Mouse (Mus musculus) stomach, postnatal 0 days (tissue): ENCODE results near the gene Plpp2.

Source experiments
- CTCF ChIP-seq: IDR thresholded peaks from 2 replicates; pipeline ENCODE4 v1.5.1; 2016; ENCODE audit warnings: antibody characterized with exemption, low read depth, mild to moderate bottlenecking, moderate library complexity
- EP300 ChIP-seq: optimal IDR thresholded peaks from 2 replicates; pipeline ENCODE3; 2016; ENCODE audit warnings: antibody characterized with exemption

DNA sequence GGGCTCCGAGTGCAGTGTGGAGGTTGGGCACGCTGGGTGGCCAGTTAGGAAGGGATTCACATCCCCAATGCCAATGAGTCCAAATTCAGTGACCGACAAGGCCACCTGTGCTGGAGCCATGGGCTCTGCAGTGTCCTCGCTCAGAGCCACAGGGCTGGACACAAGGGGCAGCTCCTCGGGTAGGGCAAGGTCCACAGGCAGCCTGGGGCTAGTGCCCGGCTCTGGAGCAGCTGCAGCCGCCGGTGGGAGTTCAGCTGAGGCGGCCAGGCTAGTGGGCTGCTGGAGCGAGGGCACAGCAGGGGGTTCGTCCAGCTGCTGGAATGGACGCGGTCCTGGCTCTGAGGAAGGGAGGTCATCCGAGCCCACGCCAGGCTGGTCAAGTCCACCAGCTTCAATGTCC is 7.9 kb upstream of the Plpp2 start:
- no peak for TF ChIP-seq EP300
- no peak for TF ChIP-seq CTCF
